Mouse (Mus musculus) liver, embryonic 11.5 days (tissue): ENCODE data around the gene Efna4. TPM values are rescaled to one million over a fixed set of nuclear protein-coding genes. Genes with fewer than 3 reads are reported as not detected.

Experiments
- ATAC-seq: fragments of 200-750 bp; cut with Nextera tagmentation; replicated peaks from 2 replicates; pipeline ENCODE4 v1.8.0; 2017; ENCODE audit warnings: moderate number of reproducible peaks, mild to moderate bottlenecking, moderate TSS enrichment, moderate library complexity; ENCODE audit not compliant: low FRiP score
- DNase-seq: peaks from one replicate; pipeline ENCODE4 v3.0.0-alpha.2; 2017; ENCODE audit warnings: low spot score
- H3K27ac ChIP-seq: fragments of 300-500 bp; sonication (generic); 2 replicates; pipeline ENCODE4 v1.5.1; 2014; ENCODE audit warnings: mild to moderate bottlenecking, low read depth, low read length, control low read depth
- H3K27me3 ChIP-seq: fragments of 300-500 bp; sonication (generic); replicated peaks from 2 replicates; pipeline ENCODE4 v1.6.1; 2014; ENCODE audit warnings: low read length, mixed read lengths; ENCODE audit not compliant: control insufficient read depth, insufficient read depth
- H3K36me3 ChIP-seq: fragments of 300-500 bp; sonication (generic); 2 replicates; pipeline ENCODE4 v1.6.1; 2014; ENCODE audit warnings: mild to moderate bottlenecking, low read length, moderate library complexity, mixed read lengths; ENCODE audit not compliant: control insufficient read depth, insufficient read depth
- H3K4me1 ChIP-seq: fragments of 300-500 bp; sonication (generic); replicated peaks from 2 replicates; pipeline ENCODE4 v1.6.1; 2014; ENCODE audit warnings: low read length, mixed read lengths; ENCODE audit not compliant: control insufficient read depth, insufficient read depth
- H3K4me2 ChIP-seq: fragments of 300-500 bp; sonication (generic); 2 replicates; pipeline ENCODE4 v1.6.1; 2014; ENCODE audit warnings: mild to moderate bottlenecking, control low read depth, moderate library complexity
- H3K4me3 ChIP-seq: fragments of 300-500 bp; sonication (generic); 2 replicates; pipeline ENCODE4 v1.5.1; 2014; ENCODE audit warnings: low read depth, low read length, control low read depth
- H3K9ac ChIP-seq: fragments of 300-500 bp; sonication (generic); 2 replicates; pipeline ENCODE4 v1.6.1; 2014; ENCODE audit warnings: low read depth, low read length, control low read depth
- H3K9me3 ChIP-seq: fragments of 300-500 bp; sonication (generic); 2 replicates; pipeline ENCODE4 v1.6.1; 2016; ENCODE audit warnings: low read length, inconsistent platforms, mixed read lengths; ENCODE audit not compliant: control insufficient read depth
- WGBS: fragments of 180-500 bp; shearing (Covaris S2); extraction: QIAGEN DNeasy Blood & Tissue Kit; methylation state at CpG from one replicate; pipeline ENCODE4 v1.1.7; 2014; 5-methylcytosine and 5-hydroxymethylcytosine counted together
- polyA plus RNA-seq: library from polyadenylated mRNA; unstranded; fragments of >200 nt; fragmentation: Nextera tagmentation; extraction: Ambion mirVana; gene quantifications from 2 replicates; pipeline ENCODE4 v1.2.1, GENCODE M21; 2014

Gene Efna4
- polyA plus RNA-seq, 1 experiment from 2014 or later, result 6.9 TPM

DNA sequence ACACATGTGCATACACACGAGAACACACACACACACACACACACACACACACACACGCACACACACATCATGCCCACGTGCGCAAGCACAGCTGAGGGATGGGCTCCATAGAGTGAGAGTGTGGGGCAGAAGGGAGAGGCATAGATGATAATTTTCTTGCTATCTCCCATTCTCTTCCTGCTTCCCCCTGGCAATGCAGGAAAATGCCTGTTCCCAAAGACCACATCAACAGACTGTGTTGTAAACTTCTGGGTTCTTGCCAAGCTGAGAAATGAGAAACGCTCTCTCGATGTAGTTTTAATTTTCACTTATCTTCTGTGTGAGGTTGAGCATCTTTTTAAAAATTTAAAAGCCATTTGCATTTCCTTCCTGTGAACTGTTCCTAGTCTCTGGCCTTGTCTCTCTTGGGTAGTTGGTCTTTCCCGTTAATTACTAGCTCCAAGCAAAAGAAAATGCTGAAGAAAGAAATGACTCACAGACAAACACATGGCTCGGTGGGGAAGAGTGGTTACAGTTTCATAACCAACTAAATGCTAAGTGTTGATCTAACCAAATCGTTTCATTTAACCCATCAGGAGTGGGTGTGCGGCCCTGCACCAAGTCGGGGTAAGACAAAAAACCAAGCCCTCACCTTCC lies 40.9 kb downstream of the Efna4 start:
- 76% methylated on average over 11 of the region's 11 CpGs for WGBS
- Histone ChIP-seq H3K9ac (no peak overlapping the region), H3K27ac (peak overlapping the region; percentile 7; the same call in 1 of the 2 replicates), H3K4me2 (no peak overlapping the region), H3K4me1 (peaks cover 3% of the 10 kb centered on the region; the same call in 1 of the 2 replicates), H3K36me3 (no peaks in the 10 kb centered on the region), H3K27me3 (peaks cover 2% of the 10 kb centered on the region; the same call in 1 of the 2 replicates), H3K4me3 (no peak overlapping the region), H3K9me3 (no peaks in the 10 kb centered on the region)
- ATAC-seq (no peak), DNase-seq (no peak)

- ATAC-seq (no peak), DNase-seq (no peak)
- H3K4me1 ChIP-seq, result peaks cover 3% of the 10 kb centered on the region; the same call in 1 of the 2 replicates
- H3K36me3 ChIP-seq, result no peaks in the 10 kb centered on the region
- H3K4me2 ChIP-seq, result no peak overlapping the region
- H3K9me3 ChIP-seq, result no peaks in the 10 kb centered on the region
- no peak overlapping the region for H3K9ac ChIP-seq
- WGBS, result 69% methylated on average over 8 of the region's 8 CpGs
- H3K27me3 ChIP-seq, result peaks cover 2% of the 10 kb centered on the region; the same call in 1 of the 2 replicates
- no peak overlapping the region for H3K4me3 ChIP-seq
- H3K27ac ChIP-seq, result no peak overlapping the region
These were observed 42.1 kb downstream of the Efna4 start for GRCm38 (mm10) chr3:89295685-89296230.

- ATAC-seq (no peak), DNase-seq (no peak)
- Histone ChIP-seq H3K9ac (no peak overlapping the region), H3K4me3 (no peak overlapping the region), H3K27me3 (peaks cover 2% of the 10 kb centered on the region; the same call in 1 of the 2 replicates), H3K27ac (no peak overlapping the region), H3K4me1 (no peaks in the 10 kb centered on the region; the same call in 1 of the 2 replicates), H3K9me3 (no peaks in the 10 kb centered on the region), H3K4me2 (no peak overlapping the region), H3K36me3 (no peaks in the 10 kb centered on the region)
- WGBS, result 74% methylated on average over 5 of the region's 5 CpGs
These were observed 43.6 kb downstream of the Efna4 start for GRCm38 (mm10) chr3:89294195-89294594.

- no peak overlapping the region for H3K4me2 ChIP-seq
- no peak overlapping the region for H3K27ac ChIP-seq
- 83% methylated on average over 11 of the region's 11 CpGs for WGBS
- H3K9ac ChIP-seq, result no peak overlapping the region
- H3K4me3 ChIP-seq, result no peak overlapping the region
- no peaks in the 10 kb centered on the region for H3K36me3 ChIP-seq
- no peak for DNase-seq
- no peaks in the 10 kb centered on the region for H3K9me3 ChIP-seq
- no peaks in the 10 kb centered on the region; the same call in 1 of the 2 replicates for H3K4me1 ChIP-seq
- ATAC-seq, result no peak
- H3K27me3 ChIP-seq, result 0 out of 2 replicates have a peak, but pooled peaks cover 4% of the 10 kb centered on the region
These were observed 44.4 kb downstream of the Efna4 start for GRCm38 (mm10) chr3:89293247-89293918.

DNA sequence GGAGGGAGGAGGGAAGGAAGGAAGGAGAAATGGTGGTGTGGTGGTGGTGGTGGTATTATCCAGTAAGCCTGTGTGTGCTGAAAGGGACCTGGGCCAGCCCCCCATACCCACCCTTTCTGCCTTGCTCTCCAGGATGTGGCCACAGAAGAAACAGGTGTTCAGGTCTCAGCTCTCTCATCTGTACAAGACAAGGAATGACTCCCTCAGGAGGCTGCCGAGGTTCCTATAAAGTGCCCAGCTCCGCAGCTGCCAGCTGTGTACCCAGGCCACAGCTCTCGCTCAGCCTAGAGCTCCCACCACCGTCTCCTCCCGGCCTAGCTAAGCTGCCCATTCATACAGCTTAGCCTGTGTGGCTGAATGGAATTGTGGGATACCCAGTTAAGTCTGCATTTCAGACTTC lies 45.5 kb downstream of the Efna4 start:
- DNase-seq (no peak), ATAC-seq (no peak)
- Histone ChIP-seq H3K4me1 (no peaks in the 10 kb centered on the region; the same call in 1 of the 2 replicates), H3K4me3 (no peak overlapping the region), H3K36me3 (no peaks in the 10 kb centered on the region), H3K9ac (no peak overlapping the region), H3K9me3 (no peaks in the 10 kb centered on the region), H3K27ac (no peak overlapping the region), H3K4me2 (no peak overlapping the region), H3K27me3 (0 out of 2 replicates have a peak, but pooled peaks cover 2% of the 10 kb centered on the region)
- WGBS, result 82% methylated on average over 5 of the region's 5 CpGs

GRCm38 (mm10) chr3:89291874-89292273 lies 46.0 kb downstream of the Efna4 start:
- Histone ChIP-seq H3K36me3 (no peaks in the 10 kb centered on the region), H3K9ac (no peak overlapping the region), H3K4me3 (no peak overlapping the region), H3K27ac (no peak overlapping the region), H3K4me1 (no peaks in the 10 kb centered on the region; the same call in 1 of the 2 replicates), H3K4me2 (no peak overlapping the region), H3K9me3 (no peaks in the 10 kb centered on the region), H3K27me3 (0 out of 2 replicates have a peak, but pooled peaks cover 2% of the 10 kb centered on the region)
- WGBS, result 35% methylated on average over 10 of the region's 10 CpGs
- DNase-seq (no peak), ATAC-seq (no peak)

- Histone ChIP-seq H3K4me1 (no peaks in the 10 kb centered on the region), H3K4me3 (no peak overlapping the region), H3K36me3 (no peaks in the 10 kb centered on the region), H3K9me3 (no peaks in the 10 kb centered on the region), H3K27ac (no peak overlapping the region), H3K27me3 (0 out of 2 replicates have a peak, but pooled peaks cover 4% of the 10 kb centered on the region), H3K4me2 (no peak overlapping the region), H3K9ac (no peak overlapping the region)
- WGBS, result 41% methylated on average over 7 of the region's 7 CpGs
- DNase-seq, result peak; percentile 28
- ATAC-seq, result no peak
These were observed 49.3 kb downstream of the Efna4 start for GRCm38 (mm10) chr3:89288503-89288928.

GRCm38 (mm10) chr3:89287286-89287685 lies 50.5 kb downstream of the Efna4 start:
- H3K36me3 ChIP-seq, result no peaks in the 10 kb centered on the region
- no peak overlapping the region for H3K27ac ChIP-seq
- no peaks in the 10 kb centered on the region for H3K9me3 ChIP-seq
- WGBS, result 59% methylated on average over 5 of the region's 5 CpGs
- H3K4me3 ChIP-seq, result no peak overlapping the region
- no peak overlapping the region for H3K4me2 ChIP-seq
- ATAC-seq (no peak), DNase-seq (peak; percentile 26)
- H3K9ac ChIP-seq, result no peak overlapping the region
- H3K4me1 ChIP-seq, result no peaks in the 10 kb centered on the region
- H3K27me3 ChIP-seq, result 0 out of 2 replicates have a peak, but pooled peaks cover 4% of the 10 kb centered on the region
